Mouse (Mus musculus) lung, postnatal 25 days (tissue): Measurements from ENCODE around the gene Trabd.

Experiments used
- DNase-seq: peaks from one replicate; pipeline ENCODE4 v3.0.0; 2022; ENCODE audit warnings: low spot score

The Trabd gene

GRCm38 (mm10) chr15:89078208-89078836 lies 3.4 kb downstream of the Trabd start:
- peak; percentile 77 for DNase-seq

GRCm38 (mm10) chr15:89083906-89084305 lies 9.0 kb downstream of the Trabd start:
- DNase-seq: no peak

- no peak for DNase-seq
Measured at GRCm38 (mm10) chr15:89084826-89085225, 9.9 kb downstream of the Trabd start.

GRCm38 (mm10) chr15:89088607-89089247 lies 13.8 kb downstream of the Trabd start, which contains the start of gene Selenoo:
Gene Selenoo (plus strand): TSS chr15:89089084.
- DNase-seq: peak; percentile 94

GRCm38 (mm10) chr15:89089248-89090051 lies 14.5 kb downstream of the Trabd start:
- no peak for DNase-seq

GRCm38 (mm10) chr15:89090662-89091061 lies 15.7 kb downstream of the Trabd start:
- DNase-seq: no peak

- no peak for DNase-seq
Measured at GRCm38 (mm10) chr15:89092181-89092580, 17.3 kb downstream of the Trabd start.

GRCm38 (mm10) chr15:89097450-89097849 lies 22.5 kb downstream of the Trabd start:
- no peak for DNase-seq

GRCm38 (mm10) chr15:89098616-89099015 lies 23.7 kb downstream of the Trabd start:
- no peak for DNase-seq

- DNase-seq: no peak
Measured at GRCm38 (mm10) chr15:89100823-89101222, 25.9 kb downstream of the Trabd start.

- no peak for DNase-seq
Measured at GRCm38 (mm10) chr15:89102646-89103045, 27.7 kb downstream of the Trabd start.

GRCm38 (mm10) chr15:89103921-89104320 lies 29.0 kb downstream of the Trabd start:
- DNase-seq: no peak

- no peak for DNase-seq
Measured at GRCm38 (mm10) chr15:89104425-89104824, 29.5 kb downstream of the Trabd start.

- DNase-seq: no peak
Measured at GRCm38 (mm10) chr15:89106073-89106472, 31.1 kb downstream of the Trabd start.

- no peak for DNase-seq
Measured at GRCm38 (mm10) chr15:89106976-89107375, 32.1 kb downstream of the Trabd start.

GRCm38 (mm10) chr15:89110147-89110546 lies 35.2 kb downstream of the Trabd start:
- DNase-seq: no peak

GRCm38 (mm10) chr15:89118007-89118406 lies 43.1 kb downstream of the Trabd start:
- DNase-seq: no peak

GRCm38 (mm10) chr15:89122649-89123366 lies 47.9 kb downstream of the Trabd start, which contains the start of gene Tubgcp6:
Gene Tubgcp6 (minus strand): TSS chr15:89123112.
- peak; percentile 94 for DNase-seq

GRCm38 (mm10) chr15:89123595-89123994 lies 48.7 kb downstream of the Trabd start:
- DNase-seq: no peak

- DNase-seq: no peak
Measured at GRCm38 (mm10) chr15:89124312-89124711, 49.4 kb downstream of the Trabd start.

GRCm38 (mm10) chr15:89125351-89125750 lies 50.4 kb downstream of the Trabd start:
- DNase-seq: no peak

- DNase-seq: no peak
Measured at GRCm38 (mm10) chr15:89126622-89127021, 51.7 kb downstream of the Trabd start.
